Mouse (Mus musculus): ENCODE measurements around the gene Bcas2. TPM values are rescaled to one million over a fixed set of nuclear protein-coding genes. Genes with fewer than 3 reads are reported as not detected.
A peak's percentile ranks its signal among the peaks of the same experiment; 100 is the strongest.

The Bcas2 gene
- 221 and 249 TPM in 2 replicates for polyA plus RNA-seq (2015; fragmentation: Nextera tagmentation; extraction: Ambion mirVana)

GRCm38 (mm10) chr3:103171505-103172267 is at the start of gene Bcas2:
Bcas2 (plus strand) TSS chr3:103171655.
- peaks cover 18% of the 10 kb centered on the region for H3K4me1 ChIP-seq (replicated peaks)
- peak; percentile 95 for ATAC-seq (ENCODE audit: low read depth)
- H3K4me2 ChIP-seq = peak within 1 kb of the TSS; percentile 68
- peak within 1 kb of the TSS; percentile 83 for H3K9ac ChIP-seq
- H3K36me3 ChIP-seq = peaks cover 30% of the 10 kb centered on the region
- no peaks in the 10 kb centered on the region for H3K9me3 ChIP-seq
- H3K4me3 ChIP-seq = peak within 1 kb of the TSS; percentile 72
- under 1% methylated on average over 56 of the region's 56 CpGs for WGBS
- peaks cover 5% of the 10 kb centered on the region for H3K27me3 ChIP-seq
- peak within 1 kb of the TSS; percentile 78 for H3K27ac ChIP-seq (replicated peaks)

- no peaks in the 10 kb centered on the region for H3K36me3 ChIP-seq
- no peak overlapping the region for H3K4me2 ChIP-seq
- WGBS = 81% methylated on average over 3 of the region's 3 CpGs
- H3K4me1 ChIP-seq (replicated peaks) = peaks cover 11% of the 10 kb centered on the region
- H3K27me3 ChIP-seq = peaks cover 19% of the 10 kb centered on the region
- no peak overlapping the region for H3K27ac ChIP-seq (replicated peaks)
- no peaks in the 10 kb centered on the region for H3K9me3 ChIP-seq
- no peak for ATAC-seq (ENCODE audit: low read depth)
- no peak overlapping the region for H3K9ac ChIP-seq
- no peak overlapping the region for H3K4me3 ChIP-seq
These were observed 47.8 kb upstream of the Bcas2 start for GRCm38 (mm10) chr3:103123636-103124035.

- 87% methylated on average over 3 of the region's 3 CpGs for WGBS
- no peak for ATAC-seq (ENCODE audit: low read depth)
- H3K4me3 ChIP-seq = no peak overlapping the region
These were observed 45.3 kb upstream of the Bcas2 start for GRCm38 (mm10) chr3:103126138-103126537.

GRCm38 (mm10) chr3:103127177-103127576 is 44.3 kb upstream of the Bcas2 start:
- ATAC-seq (ENCODE audit: low read depth) = no peak
- Histone ChIP-seq H3K9me3 (no peaks in the 10 kb centered on the region), H3K36me3 (no peaks in the 10 kb centered on the region), H3K4me1 (replicated peaks) (peaks cover 21% of the 10 kb centered on the region), H3K27ac (replicated peaks) (no peak overlapping the region), H3K9ac (no peak overlapping the region), H3K4me2 (no peak overlapping the region), H3K4me3 (no peak overlapping the region), H3K27me3 (peaks cover 43% of the 10 kb centered on the region)
- WGBS = 4% methylated on average over 2 of the region's 2 CpGs

More at GRCm38 (mm10) chr3:103126138-103126537, 45.3 kb upstream of the Bcas2 start:
- Histone ChIP-seq H3K9me3 (no peaks in the 10 kb centered on the region), H3K36me3 (no peaks in the 10 kb centered on the region), H3K27ac (replicated peaks) (no peak overlapping the region), H3K4me1 (replicated peaks) (peaks cover 21% of the 10 kb centered on the region), H3K9ac (no peak overlapping the region), H3K27me3 (peaks cover 37% of the 10 kb centered on the region), H3K4me2 (no peak overlapping the region)

GRCm38 (mm10) chr3:103127721-103128120 is 43.7 kb upstream of the Bcas2 start:
- no peak for ATAC-seq (ENCODE audit: low read depth)
- peaks cover 21% of the 10 kb centered on the region for H3K4me1 ChIP-seq (replicated peaks)
- 56% methylated on average over 5 of the region's 5 CpGs for WGBS
- H3K27me3 ChIP-seq = peaks cover 43% of the 10 kb centered on the region
- H3K9me3 ChIP-seq = no peaks in the 10 kb centered on the region
- H3K4me3 ChIP-seq = no peak overlapping the region
- no peak overlapping the region for H3K27ac ChIP-seq (replicated peaks)
- H3K9ac ChIP-seq = no peak overlapping the region
- H3K36me3 ChIP-seq = no peaks in the 10 kb centered on the region
- no peak overlapping the region for H3K4me2 ChIP-seq

- no peak overlapping the region for H3K4me3 ChIP-seq
- H3K4me1 ChIP-seq (replicated peaks) = peaks cover 21% of the 10 kb centered on the region
- H3K4me2 ChIP-seq = no peak overlapping the region
- no peak overlapping the region for H3K9ac ChIP-seq
- H3K36me3 ChIP-seq = no peaks in the 10 kb centered on the region
- WGBS = 37% methylated on average over 4 of the region's 4 CpGs
- H3K27me3 ChIP-seq = peaks cover 46% of the 10 kb centered on the region
- no peaks in the 10 kb centered on the region for H3K9me3 ChIP-seq
- no peak overlapping the region for H3K27ac ChIP-seq (replicated peaks)
- no peak for ATAC-seq (ENCODE audit: low read depth)
These were observed 43.2 kb upstream of the Bcas2 start for GRCm38 (mm10) chr3:103128251-103128650.

- ATAC-seq (ENCODE audit: low read depth) = no peak
These were observed 41.9 kb upstream of the Bcas2 start for GRCm38 (mm10) chr3:103129367-103130159.

GRCm38 (mm10) chr3:103130236-103130751 is 41.2 kb upstream of the Bcas2 start:
- H3K9me3 ChIP-seq = no peaks in the 10 kb centered on the region
- WGBS = 27% methylated on average over 6 of the region's 6 CpGs
- no peak overlapping the region for H3K4me3 ChIP-seq
- peaks cover 21% of the 10 kb centered on the region for H3K4me1 ChIP-seq (replicated peaks)
- no peaks in the 10 kb centered on the region for H3K36me3 ChIP-seq
- peak overlapping the region; percentile 13; the same call in 1 of the 2 replicates for H3K4me2 ChIP-seq
- peaks cover 36% of the 10 kb centered on the region for H3K27me3 ChIP-seq
- H3K9ac ChIP-seq = no peak overlapping the region
- peak overlapping the region; percentile 46; the same call in 1 of the 2 replicates for H3K27ac ChIP-seq (replicated peaks)
- ATAC-seq (ENCODE audit: low read depth) = peak; percentile 75; the same call in 1 of the 2 replicates

More at GRCm38 (mm10) chr3:103129367-103130159, 41.9 kb upstream of the Bcas2 start:
- Histone ChIP-seq H3K4me3 (no peak overlapping the region), H3K27me3 (peaks cover 41% of the 10 kb centered on the region), H3K9me3 (no peaks in the 10 kb centered on the region), H3K36me3 (no peaks in the 10 kb centered on the region), H3K4me2 (no peak overlapping the region), H3K27ac (replicated peaks) (0 out of 2 replicates have a peak overlapping the region, but pooled peaks have one; percentile 46), H3K4me1 (replicated peaks) (peaks cover 21% of the 10 kb centered on the region), H3K9ac (no peak overlapping the region)
- 79% methylated on average over 8 of the region's 8 CpGs for WGBS

- Histone ChIP-seq H3K27me3 (peaks cover 33% of the 10 kb centered on the region), H3K36me3 (no peaks in the 10 kb centered on the region), H3K27ac (replicated peaks) (no peak overlapping the region), H3K4me3 (no peak overlapping the region), H3K9ac (no peak overlapping the region), H3K4me1 (replicated peaks) (peaks cover 10% of the 10 kb centered on the region), H3K9me3 (no peaks in the 10 kb centered on the region), H3K4me2 (no peak overlapping the region)
- WGBS = 92% methylated on average over 10 of the region's 10 CpGs
- no peak for ATAC-seq (ENCODE audit: low read depth)
These were observed 38.4 kb upstream of the Bcas2 start for GRCm38 (mm10) chr3:103133098-103133497.

GRCm38 (mm10) chr3:103136414-103137077 is 34.9 kb upstream of the Bcas2 start:
- no peak overlapping the region for H3K27ac ChIP-seq (replicated peaks)
- no peak overlapping the region for H3K9ac ChIP-seq
- no peak for ATAC-seq (ENCODE audit: low read depth)
- 83% methylated on average over 4 of the region's 4 CpGs for whole genome bisulfite sequencing
- H3K4me3 ChIP-seq = no peak overlapping the region
- no peaks in the 10 kb centered on the region for H3K9me3 ChIP-seq
- no peaks in the 10 kb centered on the region for H3K4me1 ChIP-seq (replicated peaks)
- no peak overlapping the region for H3K4me2 ChIP-seq
- peaks cover 6% of the 10 kb centered on the region; the same call in 1 of the 2 replicates for H3K27me3 ChIP-seq
- no peaks in the 10 kb centered on the region for H3K36me3 ChIP-seq

GRCm38 (mm10) chr3:103139047-103139446 is 32.4 kb upstream of the Bcas2 start:
- no peaks in the 10 kb centered on the region for H3K27me3 ChIP-seq
- no peak for ATAC-seq (ENCODE audit: low read depth)
- no peaks in the 10 kb centered on the region for H3K9me3 ChIP-seq
- H3K36me3 ChIP-seq = no peaks in the 10 kb centered on the region
- H3K4me3 ChIP-seq = no peak overlapping the region
- H3K27ac ChIP-seq (replicated peaks) = no peak overlapping the region
- no peak overlapping the region for H3K4me2 ChIP-seq
- 76% methylated on average over 8 of the region's 8 CpGs for WGBS
- no peaks in the 10 kb centered on the region for H3K4me1 ChIP-seq (replicated peaks)
- no peak overlapping the region for H3K9ac ChIP-seq

Measured in neural tube, embryonic 13.5 days (tissue).